Mouse (Mus musculus): ENCODE measurements around the gene Camk2b. TPM values are rescaled to one million over a fixed set of nuclear protein-coding genes. Genes with fewer than 3 reads are reported as not detected.
A peak's percentile ranks its signal among the peaks of the same experiment; 100 is the strongest.

Gene Camk2b
- polyA plus RNA-seq, 1 experiment from 2014 or later = 1.4 TPM

- H3K4me2 ChIP-seq (ENCODE audit: low read depth, low read length) = no peak overlapping the region
- ATAC-seq (ENCODE audit: low read depth) = no peak
- no peaks in the 10 kb centered on the region for H3K9me3 ChIP-seq (replicated peaks; ENCODE audit: control insufficient read depth, low read length)
- no peaks in the 10 kb centered on the region for H3K36me3 ChIP-seq (ENCODE audit: control insufficient read depth, insufficient read depth)
- no peak overlapping the region for H3K9ac ChIP-seq (ENCODE audit: low read depth, low read length)
- no peak overlapping the region for H3K4me3 ChIP-seq (ENCODE audit: low read depth, low read length)
- no peak overlapping the region for H3K27ac ChIP-seq (ENCODE audit: low read length)
- no peaks in the 10 kb centered on the region; the same call in 1 of the 2 replicates for H3K4me1 ChIP-seq (ENCODE audit: control insufficient read depth, low read depth, low read length)
- 45% methylated on average over 4 of the region's 4 CpGs for WGBS (ENCODE audit: insufficient replicate concordance)
- no peaks in the 10 kb centered on the region for H3K27me3 ChIP-seq (ENCODE audit: control insufficient read depth, insufficient read depth, low read depth, low read length)
Measured at GRCm38 (mm10) chr11:6036477-6036876, 29.7 kb downstream of the Camk2b start.

GRCm38 (mm10) chr11:6035521-6035920, 30.6 kb downstream of the Camk2b start:
- no peak overlapping the region for H3K4me3 ChIP-seq (ENCODE audit: low read depth, low read length)
- H3K4me1 ChIP-seq (ENCODE audit: control insufficient read depth, low read depth, low read length) = no peaks in the 10 kb centered on the region; the same call in 1 of the 2 replicates
- no peaks in the 10 kb centered on the region for H3K36me3 ChIP-seq (ENCODE audit: control insufficient read depth, insufficient read depth)
- 68% methylated on average over 3 of the region's 3 CpGs for WGBS (ENCODE audit: insufficient replicate concordance)
- H3K9me3 ChIP-seq (replicated peaks; ENCODE audit: control insufficient read depth, low read length) = no peaks in the 10 kb centered on the region
- H3K4me2 ChIP-seq (ENCODE audit: low read depth, low read length) = no peak overlapping the region
- no peak overlapping the region for H3K9ac ChIP-seq (ENCODE audit: low read depth, low read length)
- H3K27ac ChIP-seq (ENCODE audit: low read length) = no peak overlapping the region
- ATAC-seq (ENCODE audit: low read depth) = no peak
- H3K27me3 ChIP-seq (ENCODE audit: control insufficient read depth, insufficient read depth, low read depth, low read length) = no peaks in the 10 kb centered on the region

GRCm38 (mm10) chr11:6034740-6035139, 31.4 kb downstream of the Camk2b start:
- H3K36me3 ChIP-seq (ENCODE audit: control insufficient read depth, insufficient read depth) = no peaks in the 10 kb centered on the region
- no peaks in the 10 kb centered on the region; the same call in 1 of the 2 replicates for H3K4me1 ChIP-seq (ENCODE audit: control insufficient read depth, low read depth, low read length)
- no peak for ATAC-seq (ENCODE audit: low read depth)
- 56% methylated on average over 2 of the region's 2 CpGs for WGBS (ENCODE audit: insufficient replicate concordance)
- no peak overlapping the region for H3K27ac ChIP-seq (ENCODE audit: low read length)
- no peak overlapping the region for H3K9ac ChIP-seq (ENCODE audit: low read depth, low read length)
- no peaks in the 10 kb centered on the region for H3K27me3 ChIP-seq (ENCODE audit: control insufficient read depth, insufficient read depth, low read depth, low read length)
- no peak overlapping the region for H3K4me3 ChIP-seq (ENCODE audit: low read depth, low read length)
- H3K9me3 ChIP-seq (replicated peaks; ENCODE audit: control insufficient read depth, low read length) = no peaks in the 10 kb centered on the region
- H3K4me2 ChIP-seq (ENCODE audit: low read depth, low read length) = no peak overlapping the region

GRCm38 (mm10) chr11:6033801-6034200, 32.4 kb downstream of the Camk2b start:
- Histone ChIP-seq H3K36me3 (ENCODE audit: control insufficient read depth, insufficient read depth) (no peaks in the 10 kb centered on the region), H3K9me3 (replicated peaks; ENCODE audit: control insufficient read depth, low read length) (no peaks in the 10 kb centered on the region), H3K4me2 (ENCODE audit: low read depth, low read length) (no peak overlapping the region), H3K27ac (ENCODE audit: low read length) (no peak overlapping the region), H3K27me3 (ENCODE audit: control insufficient read depth, insufficient read depth, low read depth, low read length) (no peaks in the 10 kb centered on the region), H3K4me1 (ENCODE audit: control insufficient read depth, low read depth, low read length) (no peaks in the 10 kb centered on the region; the same call in 1 of the 2 replicates), H3K9ac (ENCODE audit: low read depth, low read length) (no peak overlapping the region), H3K4me3 (ENCODE audit: low read depth, low read length) (no peak overlapping the region)
- ATAC-seq (ENCODE audit: low read depth) = 0 out of 2 replicates have a peak, but pooled peaks have one; percentile 37
- 54% methylated on average over 5 of the region's 5 CpGs for WGBS (ENCODE audit: insufficient replicate concordance)

- no peak overlapping the region for H3K4me3 ChIP-seq (ENCODE audit: low read depth, low read length)
- 41% methylated on average over 3 of the region's 3 CpGs for WGBS (ENCODE audit: insufficient replicate concordance)
- ATAC-seq (ENCODE audit: low read depth) = peak; percentile 38; the same call in 1 of the 2 replicates
- no peak overlapping the region for H3K27ac ChIP-seq (ENCODE audit: low read length)
- H3K4me1 ChIP-seq (ENCODE audit: control insufficient read depth, low read depth, low read length) = no peaks in the 10 kb centered on the region; the same call in 1 of the 2 replicates
- H3K27me3 ChIP-seq (ENCODE audit: control insufficient read depth, insufficient read depth, low read depth, low read length) = no peaks in the 10 kb centered on the region
- H3K4me2 ChIP-seq (ENCODE audit: low read depth, low read length) = no peak overlapping the region
- H3K9me3 ChIP-seq (replicated peaks; ENCODE audit: control insufficient read depth, low read length) = no peaks in the 10 kb centered on the region
- H3K9ac ChIP-seq (ENCODE audit: low read depth, low read length) = no peak overlapping the region
- no peaks in the 10 kb centered on the region for H3K36me3 ChIP-seq (ENCODE audit: control insufficient read depth, insufficient read depth)
Measured at GRCm38 (mm10) chr11:6033147-6033546, 33.0 kb downstream of the Camk2b start.

GRCm38 (mm10) chr11:6030650-6031049, 35.5 kb downstream of the Camk2b start:
- Histone ChIP-seq H3K27me3 (ENCODE audit: control insufficient read depth, insufficient read depth, low read depth, low read length) (no peaks in the 10 kb centered on the region), H3K4me1 (ENCODE audit: control insufficient read depth, low read depth, low read length) (no peaks in the 10 kb centered on the region; the same call in none of the 2 replicates), H3K9ac (ENCODE audit: low read depth, low read length) (no peak overlapping the region), H3K4me3 (ENCODE audit: low read depth, low read length) (no peak overlapping the region), H3K27ac (ENCODE audit: low read length) (no peak overlapping the region), H3K9me3 (replicated peaks; ENCODE audit: control insufficient read depth, low read length) (no peaks in the 10 kb centered on the region), H3K4me2 (ENCODE audit: low read depth, low read length) (no peak overlapping the region), H3K36me3 (ENCODE audit: control insufficient read depth, insufficient read depth) (no peaks in the 10 kb centered on the region)
- 68% methylated on average over 6 of the region's 6 CpGs for WGBS (ENCODE audit: insufficient replicate concordance)
- no peak for ATAC-seq (ENCODE audit: low read depth)

- no peak overlapping the region for H3K27ac ChIP-seq (ENCODE audit: low read length)
- no peak overlapping the region for H3K4me2 ChIP-seq (ENCODE audit: low read depth, low read length)
- no peaks in the 10 kb centered on the region for H3K36me3 ChIP-seq (ENCODE audit: control insufficient read depth, insufficient read depth)
- ATAC-seq (ENCODE audit: low read depth) = no peak
- H3K4me1 ChIP-seq (ENCODE audit: control insufficient read depth, low read depth, low read length) = no peaks in the 10 kb centered on the region; the same call in none of the 2 replicates
- WGBS (ENCODE audit: insufficient replicate concordance) = 49% methylated on average over 3 of the region's 3 CpGs
- no peak overlapping the region for H3K4me3 ChIP-seq (ENCODE audit: low read depth, low read length)
- no peak overlapping the region for H3K9ac ChIP-seq (ENCODE audit: low read depth, low read length)
- H3K9me3 ChIP-seq (replicated peaks; ENCODE audit: control insufficient read depth, low read length) = no peaks in the 10 kb centered on the region
- H3K27me3 ChIP-seq (ENCODE audit: control insufficient read depth, insufficient read depth, low read depth, low read length) = no peaks in the 10 kb centered on the region
Measured at GRCm38 (mm10) chr11:6029790-6030189, 36.4 kb downstream of the Camk2b start.

GRCm38 (mm10) chr11:6028911-6029310, 37.3 kb downstream of the Camk2b start:
- Histone ChIP-seq H3K4me2 (ENCODE audit: low read depth, low read length) (no peak overlapping the region), H3K4me3 (ENCODE audit: low read depth, low read length) (no peak overlapping the region), H3K27ac (ENCODE audit: low read length) (no peak overlapping the region), H3K4me1 (ENCODE audit: control insufficient read depth, low read depth, low read length) (no peaks in the 10 kb centered on the region; the same call in none of the 2 replicates), H3K27me3 (ENCODE audit: control insufficient read depth, insufficient read depth, low read depth, low read length) (no peaks in the 10 kb centered on the region), H3K9me3 (replicated peaks; ENCODE audit: control insufficient read depth, low read length) (no peaks in the 10 kb centered on the region), H3K9ac (ENCODE audit: low read depth, low read length) (no peak overlapping the region), H3K36me3 (ENCODE audit: control insufficient read depth, insufficient read depth) (no peaks in the 10 kb centered on the region)
- 64% methylated on average over 7 of the region's 7 CpGs for WGBS (ENCODE audit: insufficient replicate concordance)
- no peak for ATAC-seq (ENCODE audit: low read depth)

GRCm38 (mm10) chr11:6026361-6026760, 39.8 kb downstream of the Camk2b start:
- Histone ChIP-seq H3K9me3 (replicated peaks; ENCODE audit: control insufficient read depth, low read length) (no peaks in the 10 kb centered on the region), H3K9ac (ENCODE audit: low read depth, low read length) (no peak overlapping the region), H3K27ac (ENCODE audit: low read length) (no peak overlapping the region), H3K36me3 (ENCODE audit: control insufficient read depth, insufficient read depth) (no peaks in the 10 kb centered on the region), H3K4me3 (ENCODE audit: low read depth, low read length) (no peak overlapping the region), H3K4me2 (ENCODE audit: low read depth, low read length) (no peak overlapping the region), H3K27me3 (ENCODE audit: control insufficient read depth, insufficient read depth, low read depth, low read length) (no peaks in the 10 kb centered on the region), H3K4me1 (ENCODE audit: control insufficient read depth, low read depth, low read length) (no peaks in the 10 kb centered on the region; the same call in 1 of the 2 replicates)
- no peak for ATAC-seq (ENCODE audit: low read depth)
- WGBS (ENCODE audit: insufficient replicate concordance) = 43% methylated on average over 1 of the region's 1 CpGs

Data from liver, embryonic 16.5 days (tissue).